Comparison of ENCODE assay signal across 11 mouse cellular contexts in genomic region chr10:68134549-68134948, GRCm38 (mm10).
DNase-seq lines count a peak whose midpoint lies in the region; ATAC-seq and TF ChIP-seq lines count a peak whose summit lies in the region.
"Had no signal": no experiment of that assay in that cellular context is flagged by ENCODE, and none has a peak within 500 bp of the region (broad histone marks: within the 10 kb centered on the region; RNA-seq: fewer than 3 reads in every experiment).

No protein-coding gene starts in this region.

- intact Hi-C loops in gastrocnemius, postnatal 36 days (cut with DNase I), result loop anchor here (10.0 kb wide), 1 partner anchor 590 kb away; the partner anchor contains the start of gene Ado

- H3K9me3 ChIP-seq in intestine, postnatal 0 days (ENCODE audit: control insufficient read depth), result no peaks in the 10 kb centered on the region
- no peaks in the 10 kb centered on the region for H3K9me3 ChIP-seq in intestine, embryonic 16.5 days (ENCODE audit: control insufficient read depth, low read length)
- H3K9me3 ChIP-seq in lung, embryonic 16.5 days (ENCODE audit: control insufficient read depth, low read length), result no peaks in the 10 kb centered on the region
- 0 out of 2 replicates have a peak, but pooled peaks cover 5% of the 10 kb centered on the region for H3K9me3 ChIP-seq in midbrain, embryonic 13.5 days

- H3K9ac ChIP-seq in intestine, postnatal 0 days (ENCODE audit: low read depth, low read length), result no peak overlapping the region
- no peak overlapping the region for H3K9ac ChIP-seq in intestine, embryonic 16.5 days (ENCODE audit: low read depth, low read length)
- 0 out of 2 replicates have a peak overlapping the region, but pooled peaks have one; percentile 4 for H3K9ac ChIP-seq in lung, embryonic 16.5 days (ENCODE audit: low read length)
- H3K9ac ChIP-seq in midbrain, embryonic 13.5 days (replicated peaks), result no peak overlapping the region
- H3K9ac ChIP-seq: forebrain, postnatal 0 days had no signal

- ATAC-seq in intestine, postnatal 0 days, result no peak
- ATAC-seq in intestine, embryonic 16.5 days, result no peak
- ATAC-seq in lung, embryonic 16.5 days (ENCODE audit: low read depth), result no peak
- ATAC-seq in midbrain, embryonic 13.5 days, result no peak
- ATAC-seq: forebrain, postnatal 0 days had no signal

- H3K4me2 ChIP-seq in intestine, postnatal 0 days (replicated peaks; ENCODE audit: low read depth), result peak overlapping the region; percentile 69
- H3K4me2 ChIP-seq in intestine, embryonic 16.5 days (ENCODE audit: low read depth, low read length), result no peak overlapping the region
- peak overlapping the region; percentile 49 for H3K4me2 ChIP-seq in lung, embryonic 16.5 days (ENCODE audit: low read depth, low read length)
- no peak overlapping the region for H3K4me2 ChIP-seq in midbrain, embryonic 13.5 days (replicated peaks)

- peaks cover 23% of the 10 kb centered on the region for H3K36me3 ChIP-seq in intestine, postnatal 0 days (ENCODE audit: control insufficient read depth, insufficient read depth)
- H3K36me3 ChIP-seq in intestine, embryonic 16.5 days (ENCODE audit: control insufficient read depth, insufficient read depth, low read length), result peaks cover 4% of the 10 kb centered on the region; the same call in 1 of the 2 replicates
- H3K36me3 ChIP-seq in lung, embryonic 16.5 days (ENCODE audit: control insufficient read depth, insufficient read depth, low read length), result peaks cover 8% of the 10 kb centered on the region
- peaks cover 17% of the 10 kb centered on the region for H3K36me3 ChIP-seq in midbrain, embryonic 13.5 days

- TF ChIP-seq CTCF in intestine, postnatal 0 days (IDR thresholded peaks at IDR 0.05; ENCODE audit: low read depth), result no peak

- WGBS in intestine, postnatal 0 days, result 88% methylated on average over 4 of the region's 4 CpGs
- 87% methylated on average over 4 of the region's 4 CpGs for WGBS in intestine, embryonic 16.5 days
- WGBS in lung, embryonic 16.5 days, result 52% methylated on average over 4 of the region's 4 CpGs
- WGBS in midbrain, embryonic 13.5 days, result 77% methylated on average over 4 of the region's 4 CpGs

- H3K4me3 ChIP-seq in intestine, postnatal 0 days (ENCODE audit: low read depth, low read length), result no peak overlapping the region
- H3K4me3 ChIP-seq in intestine, embryonic 16.5 days (ENCODE audit: low read length), result no peak overlapping the region
- peak overlapping the region; percentile 45 for H3K4me3 ChIP-seq in lung, embryonic 16.5 days (ENCODE audit: low read length)
- no peak overlapping the region for H3K4me3 ChIP-seq in midbrain, embryonic 13.5 days (replicated peaks)

- peaks cover 3% of the 10 kb centered on the region; the same call in 1 of the 2 replicates for H3K4me1 ChIP-seq in intestine, postnatal 0 days (replicated peaks; ENCODE audit: control insufficient read depth, insufficient read depth, low read length)
- peaks cover 23% of the 10 kb centered on the region for H3K4me1 ChIP-seq in intestine, embryonic 16.5 days (ENCODE audit: control insufficient read depth, insufficient read depth, low read length)
- H3K4me1 ChIP-seq in lung, embryonic 16.5 days (replicated peaks; ENCODE audit: control insufficient read depth, insufficient read depth, low read length), result peaks cover 42% of the 10 kb centered on the region
- H3K4me1 ChIP-seq in midbrain, embryonic 13.5 days (replicated peaks), result peaks cover 39% of the 10 kb centered on the region

- peak; percentile 60 for DNase-seq in gastrocnemius, adult 18-20 months (ENCODE audit: low spot score)
- DNase-seq in gastrocnemius, postnatal 36 days, result no peak
- no peak for DNase-seq in lung, postnatal 25 days (ENCODE audit: low spot score)
- DNase-seq in layer of hippocampus, adult 9-10 months (ENCODE audit: low spot score), result no peak
- DNase-seq: cerebellum, postnatal 10 days; forebrain, postnatal 0 days; kidney, postnatal 4 days had no signal

- H3K27me3 ChIP-seq in intestine, postnatal 0 days (replicated peaks; ENCODE audit: control insufficient read depth, insufficient read depth, low read length), result no peaks in the 10 kb centered on the region
- no peaks in the 10 kb centered on the region for H3K27me3 ChIP-seq in intestine, embryonic 16.5 days (replicated peaks; ENCODE audit: control insufficient read depth, insufficient read depth, low read length)
- no peaks in the 10 kb centered on the region for H3K27me3 ChIP-seq in lung, embryonic 16.5 days (ENCODE audit: control insufficient read depth, insufficient read depth, low read depth, low read length)
- no peaks in the 10 kb centered on the region for H3K27me3 ChIP-seq in midbrain, embryonic 13.5 days

- H3K27ac ChIP-seq in intestine, postnatal 0 days (ENCODE audit: low read depth, low read length), result no peak overlapping the region
- no peak overlapping the region for H3K27ac ChIP-seq in intestine, embryonic 16.5 days (ENCODE audit: low read length)
- H3K27ac ChIP-seq in lung, embryonic 16.5 days (ENCODE audit: low read length), result peak overlapping the region; percentile 82
- H3K27ac ChIP-seq in midbrain, embryonic 13.5 days, result no peak overlapping the region

Comparison
In these comparisons a context has a peak if more than half of its experiments do, and no peak if none do; other contexts are left out.
1. H3K4me2 ChIP-seq: peak in intestine, postnatal 0 days (single experiment) and lung, embryonic 16.5 days (single experiment); none in intestine, embryonic 16.5 days (single experiment) and midbrain, embryonic 13.5 days (single experiment).